Mouse (Mus musculus) cerebellum, postnatal 36 days (tissue): Measurements from ENCODE around the gene Klhl23.

Experiments
- DNase-seq, 2 experiments: peaks; one replicate each; pipeline ENCODE4 v3.0.0; 2021 to 2022; ENCODE audit warnings: mixed read lengths in 2 of 2

The Klhl23 gene

GRCm38 (mm10) chr2:69830116-69830515, 8.4 kb downstream of the Klhl23 start:
- DNase-seq, result no peak

- DNase-seq, result no peak
These were observed 15.7 kb downstream of the Klhl23 start for GRCm38 (mm10) chr2:69837244-69837967.

GRCm38 (mm10) chr2:69837996-69838395, 16.3 kb downstream of the Klhl23 start:
- no peak for DNase-seq

GRCm38 (mm10) chr2:69838707-69839106, 17.0 kb downstream of the Klhl23 start:
- DNase-seq, result no peak

GRCm38 (mm10) chr2:69840261-69840660, 18.5 kb downstream of the Klhl23 start:
- peak; percentile 30 for DNase-seq

GRCm38 (mm10) chr2:69849215-69849614, 27.5 kb downstream of the Klhl23 start:
- no peak for DNase-seq

- no peak for DNase-seq
These were observed 29.8 kb downstream of the Klhl23 start for GRCm38 (mm10) chr2:69851427-69852058.

- no peak for DNase-seq
These were observed 34.6 kb downstream of the Klhl23 start for GRCm38 (mm10) chr2:69856392-69856791.

GRCm38 (mm10) chr2:69857882-69858281, 36.1 kb downstream of the Klhl23 start:
- DNase-seq, result no peak

GRCm38 (mm10) chr2:69860972-69861452, 39.3 kb downstream of the Klhl23 start:
- DNase-seq, result peak; percentile 38

- peak; percentile 93 for DNase-seq
These were observed 39.8 kb downstream of the Klhl23 start, which contains the start of gene Ssb for GRCm38 (mm10) chr2:69861485-69862091. TSS of gene Ssb (plus strand) at chr2:69861562.

- DNase-seq, result no peak
These were observed 40.4 kb downstream of the Klhl23 start for GRCm38 (mm10) chr2:69862117-69862657.

GRCm38 (mm10) chr2:69883990-69884391, 62.2 kb downstream of the Klhl23 start:
- DNase-seq, result no peak

GRCm38 (mm10) chr2:69884581-69884980, 62.8 kb downstream of the Klhl23 start:
- DNase-seq, result no peak

GRCm38 (mm10) chr2:69885050-69885449, 63.3 kb downstream of the Klhl23 start:
- no peak for DNase-seq

GRCm38 (mm10) chr2:69885451-69886305, 63.9 kb downstream of the Klhl23 start, which contains the start of gene Mettl5:
TSS of gene Mettl5 (minus strand) at chr2:69885615.
- DNase-seq, result peak; percentile 86 to 87
